Mouse (Mus musculus) limb, embryonic 11.5 days (tissue): ENCODE measurements at regions not wholly inside any gene's neighbourhood (a gene's known extent, or its start where the extent isn't known, plus 50 kb on each side); places are given as distances from the start of the nearest gene placed in this dataset.

Experiments used
- ATAC-seq: fragments of 200-750 bp; cut with Nextera tagmentation; 2 replicates; pipeline ENCODE4 v1.8.0; 2017; ENCODE audit warnings: low read depth; ENCODE audit not compliant: insufficient number of reproducible peaks, low FRiP score, low TSS enrichment
- DNase-seq: peaks from one replicate; pipeline ENCODE4 v3.0.0-alpha.2; 2015; ENCODE audit warnings: low spot score
- H3K27ac ChIP-seq: fragments of 300-500 bp; sonication (generic); replicated peaks from 2 replicates; pipeline ENCODE4 v1.5.1; 2014; ENCODE audit warnings: low read depth, mild to moderate bottlenecking, low read length
- H3K27me3 ChIP-seq: fragments of 300-500 bp; sonication (generic); 2 replicates; pipeline ENCODE4 v1.6.1; 2014; ENCODE audit warnings: mild to moderate bottlenecking, low read length, mixed read lengths; ENCODE audit not compliant: control insufficient read depth, insufficient read depth
- H3K36me3 ChIP-seq: fragments of 300-500 bp; sonication (generic); 2 replicates; pipeline ENCODE4 v1.6.1; 2014; ENCODE audit warnings: mild to moderate bottlenecking, low read length, moderate library complexity, mixed read lengths; ENCODE audit not compliant: control insufficient read depth, insufficient read depth
- H3K4me1 ChIP-seq: fragments of 300-500 bp; sonication (generic); 2 replicates; pipeline ENCODE4 v1.6.1; 2014; ENCODE audit warnings: low read length, mixed read lengths; ENCODE audit not compliant: control insufficient read depth, insufficient read depth
- H3K4me2 ChIP-seq: fragments of 300-500 bp; sonication (generic); 2 replicates; pipeline ENCODE4 v1.6.1; 2014; ENCODE audit warnings: low read depth, mild to moderate bottlenecking, moderate library complexity; ENCODE audit not compliant: severe bottlenecking
- H3K4me3 ChIP-seq: fragments of 300-500 bp; sonication (generic); 2 replicates; pipeline ENCODE4 v1.5.1; 2014; ENCODE audit warnings: low read depth, low read length
- H3K9ac ChIP-seq: fragments of 300-500 bp; sonication (generic); 2 replicates; pipeline ENCODE4 v1.6.1; 2014; ENCODE audit warnings: mild to moderate bottlenecking, low read length
- H3K9me3 ChIP-seq: fragments of 300-500 bp; sonication (generic); 2 replicates; pipeline ENCODE4 v1.6.1; 2016; ENCODE audit warnings: low read length; ENCODE audit not compliant: control insufficient read depth
- WGBS: fragments of 180-500 bp; shearing (Covaris S2); extraction: QIAGEN DNeasy Blood & Tissue Kit; methylation state at CpG from one replicate; pipeline ENCODE4 v1.1.7; 2014; 5-methylcytosine and 5-hydroxymethylcytosine counted together

GRCm38 (mm10) chr12:98105749-98106148 is 153.5 kb downstream of the Galc start:
- Histone ChIP-seq H3K4me2 (no peak overlapping the region), H3K27ac (no peak overlapping the region), H3K27me3 (no peaks in the 10 kb centered on the region), H3K4me1 (peaks cover 10% of the 10 kb centered on the region), H3K9ac (no peak overlapping the region), H3K9me3 (no peaks in the 10 kb centered on the region), H3K4me3 (no peak overlapping the region), H3K36me3 (no peaks in the 10 kb centered on the region)
- DNase-seq (no peak), ATAC-seq (no peak)

- H3K4me2 ChIP-seq, result no peak overlapping the region
- 61% methylated on average over 5 of the region's 5 CpGs for WGBS
- H3K36me3 ChIP-seq, result no peaks in the 10 kb centered on the region
- no peak overlapping the region for H3K27ac ChIP-seq
- DNase-seq (no peak), ATAC-seq (no peak)
- no peak overlapping the region for H3K4me3 ChIP-seq
- H3K27me3 ChIP-seq, result no peaks in the 10 kb centered on the region
- no peaks in the 10 kb centered on the region for H3K9me3 ChIP-seq
- H3K4me1 ChIP-seq, result no peaks in the 10 kb centered on the region
- no peak overlapping the region for H3K9ac ChIP-seq
These were observed 169.1 kb downstream of the Galc start for GRCm38 (mm10) chr12:98090171-98090570.

GRCm38 (mm10) chr12:98078351-98078750 is 180.9 kb downstream of the Galc start:
- DNase-seq (no peak), ATAC-seq (no peak)
- 97% methylated on average over 1 of the region's 1 CpGs for WGBS
- H3K4me3 ChIP-seq, result no peak overlapping the region
- no peak overlapping the region for H3K9ac ChIP-seq
- H3K4me2 ChIP-seq, result no peak overlapping the region
- H3K9me3 ChIP-seq, result no peaks in the 10 kb centered on the region
- H3K27me3 ChIP-seq, result no peaks in the 10 kb centered on the region
- H3K27ac ChIP-seq, result no peak overlapping the region
- H3K4me1 ChIP-seq, result no peaks in the 10 kb centered on the region
- H3K36me3 ChIP-seq, result no peaks in the 10 kb centered on the region

- H3K27ac ChIP-seq, result no peak overlapping the region
- no peaks in the 10 kb centered on the region for H3K9me3 ChIP-seq
- ATAC-seq (no peak), DNase-seq (no peak)
- H3K27me3 ChIP-seq, result no peaks in the 10 kb centered on the region
- no peak overlapping the region for H3K4me2 ChIP-seq
- WGBS, result 91% methylated on average over 2 of the region's 2 CpGs
- H3K4me1 ChIP-seq, result no peaks in the 10 kb centered on the region
- H3K9ac ChIP-seq, result no peak overlapping the region
- H3K36me3 ChIP-seq, result no peaks in the 10 kb centered on the region
- H3K4me3 ChIP-seq, result no peak overlapping the region
These were observed 183.7 kb downstream of the Galc start for GRCm38 (mm10) chr12:98075580-98075979.

GRCm38 (mm10) chr12:98069110-98069509 is 190.1 kb downstream of the Galc start:
- no peak overlapping the region for H3K4me2 ChIP-seq
- ATAC-seq, result no peak
- no peak overlapping the region for H3K27ac ChIP-seq

GRCm38 (mm10) chr12:98059419-98060180 is 199.7 kb downstream of the Galc start:
- no peak for DNase-seq
- 92% methylated on average over 7 of the region's 7 CpGs for WGBS
- Histone ChIP-seq H3K27me3 (no peaks in the 10 kb centered on the region), H3K36me3 (no peaks in the 10 kb centered on the region), H3K9ac (no peak overlapping the region), H3K27ac (no peak overlapping the region), H3K4me1 (no peaks in the 10 kb centered on the region), H3K4me2 (no peak overlapping the region), H3K4me3 (no peak overlapping the region), H3K9me3 (no peaks in the 10 kb centered on the region)
- ATAC-seq, result no peak

More at GRCm38 (mm10) chr12:98069110-98069509, 190.1 kb downstream of the Galc start:
- Histone ChIP-seq H3K36me3 (no peaks in the 10 kb centered on the region), H3K27me3 (no peaks in the 10 kb centered on the region), H3K4me1 (no peaks in the 10 kb centered on the region), H3K4me3 (no peak overlapping the region), H3K9me3 (no peaks in the 10 kb centered on the region), H3K9ac (no peak overlapping the region)
- no peak for DNase-seq
- 68% methylated on average over 2 of the region's 2 CpGs for WGBS

- H3K4me3 ChIP-seq, result no peak overlapping the region
- DNase-seq, result no peak
- 91% methylated on average over 2 of the region's 2 CpGs for WGBS
- H3K4me1 ChIP-seq, result no peaks in the 10 kb centered on the region
- no peak overlapping the region for H3K9ac ChIP-seq
- ATAC-seq, result no peak
- H3K4me2 ChIP-seq, result no peak overlapping the region
- H3K27ac ChIP-seq, result no peak overlapping the region
- no peaks in the 10 kb centered on the region for H3K9me3 ChIP-seq
- no peaks in the 10 kb centered on the region for H3K27me3 ChIP-seq
- H3K36me3 ChIP-seq, result no peaks in the 10 kb centered on the region
These were observed 200.3 kb downstream of the Galc start for GRCm38 (mm10) chr12:98058977-98059376.

GRCm38 (mm10) chr12:98050934-98051333 is 208.3 kb downstream of the Galc start:
- no peaks in the 10 kb centered on the region for H3K4me1 ChIP-seq

GRCm38 (mm10) chr12:98050500-98050899 is 208.8 kb downstream of the Galc start:
- DNase-seq (no peak), ATAC-seq (no peak)
- Histone ChIP-seq H3K27me3 (no peaks in the 10 kb centered on the region), H3K36me3 (no peaks in the 10 kb centered on the region), H3K27ac (no peak overlapping the region), H3K9me3 (no peaks in the 10 kb centered on the region), H3K4me3 (no peak overlapping the region), H3K4me2 (no peak overlapping the region), H3K4me1 (no peaks in the 10 kb centered on the region), H3K9ac (no peak overlapping the region)
- WGBS, result 0% methylated on average over 1 of the region's 1 CpGs

More at GRCm38 (mm10) chr12:98050934-98051333, 208.3 kb downstream of the Galc start:
- ATAC-seq, result no peak
- Histone ChIP-seq H3K4me3 (no peak overlapping the region), H3K9ac (no peak overlapping the region), H3K36me3 (no peaks in the 10 kb centered on the region), H3K4me2 (no peak overlapping the region), H3K27me3 (no peaks in the 10 kb centered on the region), H3K27ac (no peak overlapping the region), H3K9me3 (no peaks in the 10 kb centered on the region)
- DNase-seq, result no peak
- 55% methylated on average over 4 of the region's 4 CpGs for WGBS
